Mouse (Mus musculus): ENCODE data around the gene Vps25.

- TF ChIP-seq CTCF (IDR thresholded peaks at IDR 0.05; ENCODE audit: low read depth, low read length) (no peak), POLR2AphosphoS5 (IDR thresholded peaks at IDR 0.05; ENCODE audit: insufficient replicate concordance, low read depth, low read length) (no peak), TAL1 (conservative IDR thresholded peaks at IDR 0.05; ENCODE audit: low read depth, low read length) (no peak), GATA2 (IDR thresholded peaks at IDR 0.05; ENCODE audit: borderline replicate concordance, low read depth, low read length) (no peak)
Measured at GRCm38 (mm10) chr11:101251031-101251430, 2.5 kb upstream of the Vps25 start.
